Mouse (Mus musculus) CH12F3 (cell line): Measurements from ENCODE around the gene D630023F18Rik.

Experiments used
- in situ Hi-C: fragments of 300-500 bp; cut with MboI; formaldehyde crosslinking; loops from 2 replicates; pipeline ENCODE4 v1.14.3; 2020; ENCODE audit warnings: low sequenced_read_pairs

Gene D630023F18Rik

DNA sequence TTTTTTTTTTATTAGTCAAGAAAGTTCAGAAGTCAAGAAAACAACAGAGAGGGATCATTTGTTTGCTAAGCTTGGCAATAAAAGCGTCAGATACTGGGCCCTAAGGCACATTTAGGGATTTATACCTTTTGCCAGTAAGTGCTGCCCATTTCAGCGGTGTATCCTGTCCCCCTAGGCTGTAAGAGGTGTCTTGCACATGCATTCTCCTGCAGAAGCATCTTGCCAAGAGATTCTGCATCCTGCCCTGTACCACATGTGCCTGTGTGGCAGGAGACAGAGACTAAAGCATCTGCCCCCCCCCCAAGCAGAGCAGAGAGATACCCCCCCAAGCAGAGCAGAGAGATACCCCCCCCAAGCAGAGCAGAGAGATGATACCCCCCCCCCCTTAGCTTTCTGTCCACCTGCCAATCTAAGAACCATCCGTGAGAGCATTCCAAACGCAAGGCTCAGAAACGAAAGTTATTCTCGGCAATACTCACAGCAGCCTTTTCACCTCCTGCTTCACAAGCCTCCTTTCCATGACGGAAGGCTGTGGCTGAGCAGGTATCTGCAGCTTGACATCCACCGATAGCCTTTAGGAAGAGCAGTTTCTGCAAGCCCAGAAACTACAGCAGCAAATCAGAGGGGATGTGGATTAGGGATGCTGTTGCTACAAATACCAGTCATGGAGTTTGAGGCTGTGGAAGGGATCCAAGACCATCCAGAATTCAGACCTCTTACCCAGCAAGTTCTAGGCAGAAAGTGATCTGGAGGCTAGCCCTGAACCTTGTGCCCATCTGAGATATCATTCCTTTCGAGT is at the start of gene D630023F18Rik:
Gene D630023F18Rik (minus strand): TSS at position 641 of the 799 bp plus-strand sequence.
- in situ Hi-C loops = no loop called here

- in situ Hi-C loops = no loop called here
These were observed 48.6 kb upstream of the D630023F18Rik start for GRCm38 (mm10) chr1:65171579-65171978.

DNA sequence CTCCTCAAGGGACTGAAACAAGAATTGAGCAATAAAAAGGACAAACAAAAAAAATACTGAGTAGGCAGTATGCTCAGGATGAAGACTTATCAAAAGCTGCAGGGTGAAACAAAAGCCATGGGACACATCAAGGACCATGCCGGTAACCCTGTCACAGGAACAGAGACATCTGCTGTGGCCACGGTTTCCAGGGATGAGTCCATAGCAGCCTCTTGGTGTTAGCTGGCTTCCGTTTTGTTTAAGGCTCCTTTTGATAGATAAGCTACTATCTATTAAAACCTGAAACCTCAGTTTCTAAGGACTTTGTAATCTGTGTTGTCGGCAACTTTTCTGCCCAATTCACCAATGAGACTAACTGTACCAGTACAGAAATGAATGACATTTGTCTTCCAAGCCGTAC is 46.9 kb upstream of the D630023F18Rik start:
- in situ Hi-C loops = no loop called here

DNA sequence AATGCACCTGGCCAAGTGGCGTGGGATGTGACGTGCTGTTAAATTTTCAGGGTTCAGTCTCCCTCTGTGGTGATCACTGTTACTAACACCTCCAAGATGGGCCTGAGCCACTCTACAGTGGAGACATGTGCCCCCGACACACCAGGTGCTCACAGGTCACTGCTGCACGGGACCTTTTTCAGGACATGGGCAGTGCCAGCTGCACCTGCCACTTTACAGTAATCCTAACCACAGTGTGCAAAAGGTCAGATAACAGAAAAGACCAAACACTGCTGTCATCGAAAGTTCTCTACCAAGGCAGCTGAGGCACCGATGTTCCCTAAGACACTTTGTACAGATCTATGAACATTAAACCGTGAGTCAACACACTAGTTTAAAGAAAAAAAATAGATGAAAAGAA is 46.5 kb upstream of the D630023F18Rik start:
- in situ Hi-C loops = no loop called here

DNA sequence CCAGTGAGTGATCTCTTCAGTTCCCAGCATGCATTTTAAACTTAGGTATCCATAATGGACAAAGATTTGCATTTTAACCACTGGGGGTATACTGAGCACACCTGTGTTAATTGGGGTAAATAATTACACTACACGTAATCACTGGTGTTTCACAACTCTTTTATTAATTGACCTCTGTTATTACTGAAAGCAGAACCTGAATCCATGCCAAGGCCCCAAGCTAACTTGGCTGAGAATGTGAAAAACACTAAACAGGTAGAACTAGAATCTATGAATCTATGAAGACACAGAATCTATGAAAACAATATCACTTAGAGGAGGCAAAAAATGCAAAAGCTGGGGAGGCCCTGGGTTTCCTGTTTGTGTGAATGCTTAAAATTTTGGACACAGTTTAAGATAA is 44.5 kb upstream of the D630023F18Rik start:
- in situ Hi-C loops = no loop called here

- in situ Hi-C loops = no loop called here
These were observed 39.2 kb upstream of the D630023F18Rik start for GRCm38 (mm10) chr1:65162210-65162609.

- in situ Hi-C loops = no loop called here
These were observed 33.1 kb upstream of the D630023F18Rik start for GRCm38 (mm10) chr1:65156111-65156510.

- in situ Hi-C loops = no loop called here
These were observed 31.8 kb upstream of the D630023F18Rik start for GRCm38 (mm10) chr1:65154814-65155213.

- in situ Hi-C loops = no loop called here
These were observed 25.0 kb upstream of the D630023F18Rik start for GRCm38 (mm10) chr1:65147971-65148370.

- in situ Hi-C loops = no loop called here
These were observed 24.3 kb upstream of the D630023F18Rik start for GRCm38 (mm10) chr1:65147326-65147725.

GRCm38 (mm10) chr1:65146601-65147000 is 23.6 kb upstream of the D630023F18Rik start:
- in situ Hi-C loops = no loop called here

DNA sequence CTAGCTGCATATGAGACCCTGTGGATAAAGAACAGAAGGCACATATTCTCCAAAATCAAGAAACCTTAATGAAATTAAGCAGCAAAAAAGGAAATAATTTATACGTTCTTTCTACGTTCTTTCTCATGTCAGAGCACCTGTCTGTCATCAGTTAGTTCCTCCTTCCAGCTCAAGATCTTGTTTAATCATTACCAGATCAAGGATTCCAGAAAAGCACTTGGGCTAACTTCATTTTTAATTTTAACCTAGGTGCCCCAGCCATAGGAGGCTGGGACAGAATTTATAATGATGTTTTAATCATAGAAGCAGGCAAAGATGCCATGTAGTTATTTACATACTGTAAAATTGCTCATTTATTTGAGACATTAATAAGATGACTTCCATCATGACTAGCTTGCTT is 21.8 kb upstream of the D630023F18Rik start:
- in situ Hi-C loops = no loop called here

- in situ Hi-C loops = no loop called here
These were observed 14.5 kb upstream of the D630023F18Rik start for GRCm38 (mm10) chr1:65137560-65137959.

- in situ Hi-C loops = no loop called here
These were observed 9.8 kb upstream of the D630023F18Rik start for GRCm38 (mm10) chr1:65132833-65133232.

DNA sequence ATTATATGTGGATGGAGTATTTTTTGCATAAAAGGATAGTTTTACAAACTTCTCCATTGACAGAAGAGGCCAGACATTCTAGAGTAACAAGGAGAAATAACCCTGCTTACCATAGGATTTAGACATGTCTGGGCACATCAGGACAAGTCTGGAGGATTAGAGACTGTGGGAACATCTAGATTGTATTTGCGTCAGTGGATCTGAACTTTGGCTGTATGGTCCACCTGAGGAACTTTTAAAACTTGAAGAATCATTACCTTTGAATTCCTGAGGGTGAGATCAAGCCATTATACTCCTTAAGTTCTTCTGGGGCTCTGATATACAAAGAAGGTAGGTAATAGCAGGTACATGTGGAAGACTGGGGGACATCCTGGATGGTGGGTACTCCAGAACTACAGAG is 8.7 kb upstream of the D630023F18Rik start:
- in situ Hi-C loops = no loop called here

DNA sequence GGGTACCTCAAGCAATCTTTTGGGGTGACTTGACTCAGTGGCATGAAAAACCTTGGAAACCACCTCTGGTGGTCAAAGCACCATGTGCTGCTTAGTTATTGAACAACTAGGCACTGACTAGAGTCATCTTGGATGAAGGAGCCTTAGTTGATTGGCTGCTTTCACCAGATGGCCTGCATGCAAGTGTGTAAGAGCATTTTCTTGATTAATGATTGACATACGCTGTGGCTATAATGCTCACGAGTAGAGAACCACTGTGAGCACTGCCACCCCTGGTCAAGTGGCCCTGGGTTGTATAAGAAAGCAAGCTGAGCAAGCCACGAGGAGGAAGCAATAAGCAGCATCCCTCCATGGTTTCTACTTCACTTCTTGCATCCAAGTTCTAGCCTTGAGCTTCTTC is 7.2 kb upstream of the D630023F18Rik start:
- in situ Hi-C loops = no loop called here

DNA sequence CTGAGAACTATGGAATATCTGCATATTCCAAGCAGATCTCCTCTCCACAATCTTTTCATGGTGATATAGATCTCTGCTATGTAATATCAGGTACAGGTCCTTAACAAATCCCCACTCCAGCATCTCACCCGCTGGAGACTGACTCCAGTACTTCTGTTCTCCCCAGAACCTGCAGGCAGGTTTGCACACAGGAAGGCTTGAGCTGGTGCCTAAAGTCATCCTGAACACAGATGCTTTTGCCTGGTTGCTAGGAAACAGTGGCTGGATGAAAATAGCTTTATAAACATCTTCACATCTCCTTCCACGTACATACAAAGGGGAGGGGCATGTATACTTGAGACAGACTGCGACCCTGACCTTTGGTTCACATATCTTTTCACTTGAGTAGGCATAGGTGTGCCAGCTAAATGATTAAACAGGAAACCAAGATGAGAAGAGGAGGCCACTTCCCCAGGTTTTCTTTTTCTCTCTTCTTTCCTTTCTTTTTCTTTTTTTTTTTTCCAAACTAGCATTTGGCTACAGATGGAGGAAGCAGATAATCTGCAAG is 6.7 kb upstream of the D630023F18Rik start:
- in situ Hi-C loops = no loop called here

DNA sequence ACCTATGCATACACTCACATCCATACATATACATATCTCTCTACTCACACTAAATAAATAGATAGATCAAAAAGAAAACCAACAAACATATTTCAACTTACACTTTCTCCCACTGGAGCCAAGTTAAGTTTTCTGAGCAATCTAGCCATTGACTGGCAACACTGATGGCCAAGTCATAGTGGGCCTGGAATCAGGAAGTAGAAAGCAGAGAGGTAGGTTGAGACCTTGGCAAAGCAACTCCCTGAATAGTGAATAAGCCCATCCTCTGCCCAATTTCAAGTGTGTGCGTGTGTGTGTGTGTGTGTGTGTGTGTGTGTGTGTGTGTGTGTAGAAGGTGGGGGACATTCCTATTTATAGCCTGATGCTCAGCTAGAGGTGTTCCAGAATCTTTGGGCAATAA is 3.6 kb downstream of the D630023F18Rik start, which contains the start of gene Gm28845:
Gene Gm28845 (minus strand): TSS at position 121 of the 400 bp plus-strand sequence.
- in situ Hi-C loops = no loop called here

DNA sequence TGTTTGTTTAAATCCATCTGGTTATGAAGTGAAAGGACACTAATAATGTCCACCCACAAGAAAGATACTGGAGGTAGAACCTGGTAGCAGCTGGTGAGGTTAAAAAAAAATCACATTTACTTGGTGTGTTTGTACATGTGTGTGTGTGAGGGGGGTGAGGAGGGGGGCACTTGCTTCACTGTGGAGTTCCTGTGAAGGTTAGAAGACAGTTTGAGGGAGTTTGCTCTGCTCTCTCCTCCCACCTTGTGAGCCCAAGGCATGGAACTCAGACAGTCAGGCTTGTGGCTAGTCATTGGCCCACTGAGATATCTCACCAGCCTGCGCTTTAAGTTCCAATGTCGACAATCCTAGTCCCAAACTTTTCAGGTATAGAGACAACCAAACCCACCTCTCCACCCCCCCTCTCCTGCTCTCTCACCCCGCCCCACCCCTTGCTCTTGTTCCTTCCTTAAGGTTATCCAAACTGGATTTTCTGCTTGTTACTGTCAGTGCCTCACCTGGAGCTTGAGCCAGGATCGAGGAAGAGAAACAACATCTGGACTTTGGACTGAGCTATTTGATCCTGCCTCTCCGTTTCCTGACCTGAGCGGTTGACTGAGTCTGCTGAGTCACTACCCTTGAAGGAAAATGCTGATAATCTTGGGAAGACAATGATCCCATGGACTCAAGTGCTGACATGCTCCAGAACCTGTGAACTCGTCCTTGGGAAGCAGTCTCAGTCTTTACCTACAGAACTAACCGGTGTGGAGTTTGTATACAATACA is 4.7 kb downstream of the D630023F18Rik start:
- in situ Hi-C loops = no loop called here

DNA sequence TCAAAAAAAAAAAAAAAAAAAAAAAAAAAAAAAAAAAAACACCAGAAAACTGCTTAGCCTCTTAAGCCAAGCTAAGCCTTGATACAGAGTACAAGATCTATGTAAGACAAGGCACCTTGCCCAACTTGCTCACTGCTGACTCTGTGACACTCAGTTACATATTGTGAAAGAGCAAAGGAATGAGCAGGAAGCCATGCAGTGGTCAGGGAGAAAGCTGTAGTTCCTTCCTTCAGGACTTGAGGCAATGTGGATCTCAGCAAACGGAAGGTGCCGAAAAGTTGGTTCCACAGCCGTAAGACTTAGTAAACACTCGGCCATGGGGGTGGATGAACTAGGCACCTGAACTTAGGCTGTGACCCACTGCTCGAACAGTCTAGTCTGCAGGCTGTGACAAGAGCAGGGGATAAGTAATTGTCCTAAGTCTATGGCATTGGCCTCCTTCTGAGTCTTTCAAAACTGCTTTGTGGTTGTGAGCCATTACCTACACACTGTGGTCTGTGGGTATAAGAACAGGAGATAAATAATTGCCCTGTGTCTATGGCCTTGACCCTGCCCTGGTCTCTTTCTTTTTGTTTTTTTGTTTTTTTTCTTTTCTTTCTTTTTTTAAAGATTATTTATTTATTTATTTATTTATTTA is 9.4 kb downstream of the D630023F18Rik start:
- in situ Hi-C loops = no loop called here

GRCm38 (mm10) chr1:65112807-65113196 is 10.2 kb downstream of the D630023F18Rik start:
- in situ Hi-C loops = no loop called here
